Comparison of ENCODE assay signal across 8 mouse cellular contexts in genomic region chr7:121899311-121899710, GRCm38 (mm10). TPM values are rescaled to one million over a fixed set of nuclear protein-coding genes. Genes with fewer than 3 reads are reported as not detected.
DNase-seq lines count a peak whose midpoint lies in the region; ATAC-seq and TF ChIP-seq lines count a peak whose summit lies in the region.

No protein-coding gene starts in this region.

- TF ChIP-seq EP300 in stomach, postnatal 0 days (optimal IDR thresholded peaks at IDR 0.05), result no peak

- H3K9ac ChIP-seq in kidney, embryonic 14.5 days (ENCODE audit: low read depth, low read length), result no peak overlapping the region
- H3K9ac ChIP-seq in stomach, postnatal 0 days (ENCODE audit: low read length), result no peak overlapping the region

- TF ChIP-seq CTCF in E14TG2a.4 (conservative IDR thresholded peaks at IDR 0.05; ENCODE audit: low read length), result peak; percentile 66
- peak; percentile 74 for TF ChIP-seq CTCF in stomach, postnatal 0 days (IDR thresholded peaks at IDR 0.05; ENCODE audit: low read depth)

- peak overlapping the region; percentile 13; the same call in 1 of the 2 replicates for H3K4me2 ChIP-seq in kidney, embryonic 14.5 days (replicated peaks; ENCODE audit: low read depth, low read length)
- H3K4me2 ChIP-seq in stomach, postnatal 0 days (replicated peaks; ENCODE audit: low read depth), result no peak overlapping the region

- H3K4me3 ChIP-seq in E14TG2a.4 (replicated peaks; ENCODE audit: low read length), result no peak overlapping the region
- no peak overlapping the region for H3K4me3 ChIP-seq in kidney, embryonic 14.5 days (ENCODE audit: low read length)
- H3K4me3 ChIP-seq in stomach, postnatal 0 days (ENCODE audit: low read depth, low read length), result no peak overlapping the region

- no peak overlapping the region for H3K27ac ChIP-seq in kidney, embryonic 14.5 days (ENCODE audit: low read depth, low read length)
- no peak overlapping the region for H3K27ac ChIP-seq in stomach, postnatal 0 days (replicated peaks)

- 13% methylated on average over 14 of the region's 14 CpGs for WGBS in kidney, embryonic 14.5 days
- WGBS in stomach, postnatal 0 days, result 13% methylated on average over 14 of the region's 14 CpGs

- peaks cover 11% of the 10 kb centered on the region; the same call in 1 of the 2 replicates for H3K4me1 ChIP-seq in E14TG2a.4 (replicated peaks; ENCODE audit: low read depth, low read length)
- H3K4me1 ChIP-seq in kidney, embryonic 14.5 days (ENCODE audit: control insufficient read depth, insufficient read depth, low read length), result no peaks in the 10 kb centered on the region
- no peaks in the 10 kb centered on the region for H3K4me1 ChIP-seq in stomach, postnatal 0 days (replicated peaks; ENCODE audit: control insufficient read depth, insufficient read depth)

- no peak for ATAC-seq in CD4-positive, CD25-positive, alpha-beta regulatory T cell, adult 4 months
- ATAC-seq in granulocyte monocyte progenitor cell, adult 5-6 weeks (replicated peaks; ENCODE audit: poor library complexity, severe bottlenecking), result peak; percentile 80
- ATAC-seq in kidney, embryonic 14.5 days (ENCODE audit: low FRiP score, low TSS enrichment), result 0 out of 2 replicates have a peak, but pooled peaks have one; percentile 18
- peak; percentile 78 for ATAC-seq in megakaryocyte progenitor cell, adult 5-6 weeks (replicated peaks; ENCODE audit: poor library complexity)
- ATAC-seq in stomach, postnatal 0 days (ENCODE audit: low FRiP score, low TSS enrichment), result no peak

- DNase-seq in CD4-positive, CD25-positive, alpha-beta regulatory T cell, adult 2 months (ENCODE audit: low read depth, low spot score), result peak; percentile 41
- DNase-seq in cerebellum, postnatal 14 days, result peak; percentile 76 to 77
- DNase-seq in stomach, postnatal 0 days (ENCODE audit: low spot score), result peak; percentile 41

- peaks cover 44% of the 10 kb centered on the region for H3K27me3 ChIP-seq in E14TG2a.4 (ENCODE audit: insufficient read depth, low read length)
- peaks cover 4% of the 10 kb centered on the region; the same call in 1 of the 2 replicates for H3K27me3 ChIP-seq in kidney, embryonic 14.5 days (ENCODE audit: control insufficient read depth, insufficient read depth, low read length)
- H3K27me3 ChIP-seq in stomach, postnatal 0 days (ENCODE audit: control insufficient read depth, insufficient read depth, low read length), result no peaks in the 10 kb centered on the region

- no peaks in the 10 kb centered on the region for H3K9me3 ChIP-seq in E14TG2a.4 (ENCODE audit: low read length)
- H3K9me3 ChIP-seq in kidney, embryonic 14.5 days (ENCODE audit: control insufficient read depth, low read length), result no peaks in the 10 kb centered on the region
- no peaks in the 10 kb centered on the region for H3K9me3 ChIP-seq in stomach, postnatal 0 days (ENCODE audit: control insufficient read depth, low read length)

- no peaks in the 10 kb centered on the region for H3K36me3 ChIP-seq in E14TG2a.4 (ENCODE audit: insufficient read depth, low read length)
- H3K36me3 ChIP-seq in kidney, embryonic 14.5 days (ENCODE audit: control insufficient read depth, insufficient read depth, low read length), result no peaks in the 10 kb centered on the region
- no peaks in the 10 kb centered on the region for H3K36me3 ChIP-seq in stomach, postnatal 0 days (ENCODE audit: control insufficient read depth, insufficient read depth, low read length)

RNA-seq across cellular contexts. Expression of gene Scnn1b, which starts 34.5 kb away (rescaled TPM):
- not detected for polyA plus RNA-seq in CD4-positive, CD25-positive, alpha-beta regulatory T cell, adult 4 months (2017; shearing (Covaris generic))
- total RNA-seq in granulocyte monocyte progenitor cell, adult 5-6 weeks (2014; fragmentation: Nextera tagmentation), result not detected in 2 replicates
- total RNA-seq in granulocyte monocyte progenitor cell, adult 5-6 weeks (2017), result not detected in 2 replicates
- 20.5 and 24.9 TPM in 2 replicates for polyA plus RNA-seq in kidney, embryonic 14.5 days (2014; fragmentation: Nextera tagmentation; extraction: Ambion mirVana)
- not detected in 2 replicates for total RNA-seq in megakaryocyte progenitor cell, adult 5-6 weeks (2015)
- total RNA-seq in megakaryocyte progenitor cell, adult 5-6 weeks (2017), result not detected in 2 replicates
- polyA plus RNA-seq in stomach, postnatal 0 days (2015; fragmentation: Nextera tagmentation; extraction: Ambion mirVana), result 10.1 and 10.8 TPM in 2 replicates

Comparison
In these comparisons a context has a peak if more than half of its experiments do, and no peak if none do; other contexts are left out.
1. ATAC-seq: peak in granulocyte monocyte progenitor cell, adult 5-6 weeks (single experiment), kidney, embryonic 14.5 days (single experiment) and megakaryocyte progenitor cell, adult 5-6 weeks (single experiment); none in CD4-positive, CD25-positive, alpha-beta regulatory T cell, adult 4 months (single experiment) and stomach, postnatal 0 days (single experiment).
2. RNA of gene Scnn1b, which starts 34.5 kb away (polyA plus RNA-seq): 20.5 to 24.9 TPM in kidney, embryonic 14.5 days and 10.1 to 10.8 TPM in stomach, postnatal 0 days; not detected in CD4-positive, CD25-positive, alpha-beta regulatory T cell, adult 4 months; every median in the first group is over 10 times any median in the second.
3. Peak in every context shown above with its lines, with median percentiles within 50 percentile points of each other: DNase-seq.